Mouse (Mus musculus): ENCODE measurements at regions not wholly inside any gene's neighbourhood (a gene's known extent, or its start where the extent isn't known, plus 50 kb on each side); places are given as distances from the start of the nearest gene placed in this dataset.

- no peak for TF ChIP-seq POLR2A (IDR thresholded peaks at IDR 0.05; ENCODE audit: borderline replicate concordance, insufficient read depth, low read length)
- TF ChIP-seq CTCF (IDR thresholded peaks at IDR 0.05; ENCODE audit: borderline replicate concordance, insufficient read depth, low read depth, low read length) = no peak
These were observed 287.2 kb downstream of the Gsdmc2 start for GRCm38 (mm10) chr15:63557816-63558215.

Measured in cerebellum, adult 2 months (tissue).